Mouse (Mus musculus): ENCODE data around the gene Adprhl2. TPM values are rescaled to one million over a fixed set of nuclear protein-coding genes. Genes with fewer than 3 reads are reported as not detected.

Adprhl2 gene
- polyA plus RNA-seq, 1 experiment: 37.7 TPM

DNA sequence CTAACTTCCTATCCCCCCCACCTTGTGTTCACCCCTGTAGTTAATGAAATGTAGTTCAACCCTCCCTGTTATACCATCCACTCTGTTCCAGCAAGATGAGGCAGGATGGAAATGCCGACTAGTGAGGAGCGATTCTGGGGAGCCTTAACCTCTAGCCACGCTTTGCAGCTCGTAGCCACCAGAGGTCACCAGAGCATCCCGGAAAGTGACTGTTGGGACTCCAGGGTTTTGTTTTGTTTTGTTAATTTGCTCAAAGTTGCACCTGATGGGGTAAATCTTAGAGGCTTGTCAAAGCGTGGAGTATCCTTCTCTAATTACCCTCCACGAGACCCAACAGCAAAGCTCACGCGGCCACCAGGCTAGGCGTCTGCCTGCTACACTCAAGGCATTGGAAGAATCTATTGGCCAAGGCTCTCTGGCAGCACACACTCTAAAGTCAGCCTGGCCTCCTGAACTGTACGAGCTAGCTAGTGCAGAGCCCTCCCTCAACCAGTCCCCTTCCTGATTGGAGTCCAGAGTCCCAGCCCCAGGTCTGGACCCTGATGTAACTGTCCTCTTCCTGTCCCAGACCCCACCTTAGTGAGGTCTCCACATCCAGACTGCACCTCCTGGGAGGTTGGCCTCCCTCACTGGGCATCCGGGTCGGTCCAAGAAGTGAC is 43.5 kb downstream of the Adprhl2 start:
- H3K27ac ChIP-seq (ENCODE audit: insufficient read depth, low read length): no peak overlapping the region
- no peak overlapping the region for H3K4me3 ChIP-seq (ENCODE audit: insufficient read depth, low read length)
- H3K4me1 ChIP-seq (ENCODE audit: control insufficient read depth, insufficient read depth, low read length): no peaks in the 10 kb centered on the region
- TF ChIP-seq POLR2A (IDR thresholded peaks at IDR 0.05; ENCODE audit: extremely low read depth, insufficient read depth, low read length): no peak
- peak; percentile 74 for TF ChIP-seq CTCF (IDR thresholded peaks at IDR 0.05; ENCODE audit: extremely low read depth, insufficient read depth, low read length)

- TF ChIP-seq POLR2A (IDR thresholded peaks at IDR 0.05; ENCODE audit: extremely low read depth, insufficient read depth, low read length) (no peak), CTCF (IDR thresholded peaks at IDR 0.05; ENCODE audit: extremely low read depth, insufficient read depth, low read length) (no peak)
- Histone ChIP-seq H3K4me1 (ENCODE audit: control insufficient read depth, insufficient read depth, low read length) (no peaks in the 10 kb centered on the region), H3K27ac (ENCODE audit: insufficient read depth, low read length) (no peak overlapping the region), H3K4me3 (ENCODE audit: insufficient read depth, low read length) (no peak overlapping the region)
Measured at GRCm38 (mm10) chr4:126275681-126276131, 45.8 kb downstream of the Adprhl2 start.

DNA sequence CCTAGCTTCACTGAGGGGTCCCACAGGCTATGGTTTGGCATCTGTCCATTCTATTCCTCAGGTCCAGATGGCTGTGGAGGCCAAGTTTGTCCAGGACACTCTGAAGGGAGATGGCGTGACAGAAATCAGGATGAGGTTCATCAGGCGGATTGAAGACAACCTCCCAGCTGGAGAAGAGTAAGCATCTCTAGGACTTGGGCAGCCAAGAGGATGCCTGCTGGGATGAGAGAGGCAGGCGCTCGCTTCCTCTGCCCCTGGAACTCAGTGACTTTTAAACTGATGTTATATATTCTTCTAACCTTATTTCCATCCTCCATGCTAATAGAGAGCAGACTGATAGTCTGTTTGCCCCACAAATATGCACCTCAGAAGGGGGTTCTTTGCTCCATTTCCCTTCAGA is 46.4 kb downstream of the Adprhl2 start:
- TF ChIP-seq POLR2A (IDR thresholded peaks at IDR 0.05; ENCODE audit: extremely low read depth, insufficient read depth, low read length): no peak
- TF ChIP-seq CTCF (IDR thresholded peaks at IDR 0.05; ENCODE audit: extremely low read depth, insufficient read depth, low read length): no peak
- Histone ChIP-seq H3K27ac (ENCODE audit: insufficient read depth, low read length) (no peak overlapping the region), H3K4me3 (ENCODE audit: insufficient read depth, low read length) (no peak overlapping the region), H3K4me1 (ENCODE audit: control insufficient read depth, insufficient read depth, low read length) (no peaks in the 10 kb centered on the region)

- TF ChIP-seq CTCF (IDR thresholded peaks at IDR 0.05; ENCODE audit: extremely low read depth, insufficient read depth, low read length) (peak; percentile 46; the same call in 1 of the 2 replicates), POLR2A (IDR thresholded peaks at IDR 0.05; ENCODE audit: extremely low read depth, insufficient read depth, low read length) (no peak)
- peaks cover 1% of the 10 kb centered on the region; the same call in 1 of the 2 replicates for H3K4me1 ChIP-seq (ENCODE audit: control insufficient read depth, insufficient read depth, low read length)
- no peak overlapping the region for H3K4me3 ChIP-seq (ENCODE audit: insufficient read depth, low read length)
- H3K27ac ChIP-seq (ENCODE audit: insufficient read depth, low read length): no peak overlapping the region
Measured at GRCm38 (mm10) chr4:126273753-126274152, 47.8 kb downstream of the Adprhl2 start.

DNA sequence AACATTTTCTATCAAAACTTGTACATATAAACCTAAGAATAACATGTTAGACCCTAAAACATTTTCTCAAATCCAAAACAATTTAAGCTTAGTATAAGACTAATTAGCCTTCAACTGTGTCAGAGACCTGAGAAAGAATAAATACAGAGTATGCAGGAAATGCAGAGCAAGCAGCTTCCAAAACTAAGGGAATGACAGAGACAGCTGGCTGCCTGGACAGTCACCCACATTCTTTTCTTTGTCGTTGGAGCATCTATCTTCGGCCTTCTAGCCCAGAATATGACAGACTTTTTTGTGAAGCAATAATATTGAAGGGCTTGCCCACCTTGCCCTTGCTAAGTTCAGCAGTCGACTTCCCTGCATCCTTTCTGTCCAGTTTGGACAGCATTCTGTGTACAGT is 52.2 kb downstream of the Adprhl2 start:
- peaks cover 1% of the 10 kb centered on the region; the same call in 1 of the 2 replicates for H3K4me1 ChIP-seq (ENCODE audit: control insufficient read depth, insufficient read depth, low read length)
- TF ChIP-seq POLR2A (IDR thresholded peaks at IDR 0.05; ENCODE audit: extremely low read depth, insufficient read depth, low read length) (no peak), CTCF (IDR thresholded peaks at IDR 0.05; ENCODE audit: extremely low read depth, insufficient read depth, low read length) (no peak)
- no peak overlapping the region for H3K4me3 ChIP-seq (ENCODE audit: insufficient read depth, low read length)
- no peak overlapping the region for H3K27ac ChIP-seq (ENCODE audit: insufficient read depth, low read length)

Other genes starting within 250 kb of the Adprhl2 start
- gene Lsm10, start 225.1 kb downstream of the Adprhl2 start, polyA plus RNA-seq (2012; rRNA removed): 25.5 TPM in 2 replicates
- gene Stk40, start 217.7 kb downstream of the Adprhl2 start, polyA plus RNA-seq (2012; rRNA removed): 15.9 and 17.5 TPM in 2 replicates
- 7.6 and 7.9 TPM in 2 replicates for gene Eva1b, start 174.0 kb downstream of the Adprhl2 start, polyA plus RNA-seq (2012; rRNA removed)
- 1.0 and 1.1 TPM in 2 replicates for gene Sh3d21, start 158.2 kb downstream of the Adprhl2 start, polyA plus RNA-seq (2012; rRNA removed)
- 86.1 and 98.1 TPM in 2 replicates for gene Thrap3, start 118.9 kb downstream of the Adprhl2 start, polyA plus RNA-seq (2012; rRNA removed)
- 206 and 215 TPM in 2 replicates for gene Map7d1, start 65.4 kb downstream of the Adprhl2 start, polyA plus RNA-seq (2012; rRNA removed)
- 111 and 117 TPM in 2 replicates for gene Trappc3, start 59.4 kb downstream of the Adprhl2 start, polyA plus RNA-seq (2012; rRNA removed)
- gene Col8a2, start 34.9 kb downstream of the Adprhl2 start, polyA plus RNA-seq (2012; rRNA removed): 0.36 and 0.52 TPM in 2 replicates
- gene Tekt2, start 4.0 kb upstream of the Adprhl2 start, polyA plus RNA-seq (2012; rRNA removed): 3.8 and 5.7 TPM in 2 replicates
- gene Ago3, start 107.9 kb upstream of the Adprhl2 start, polyA plus RNA-seq (2012; rRNA removed): 11.3 and 11.4 TPM in 2 replicates
- 28.0 and 31.8 TPM in 2 replicates for gene Ago1, start 146.9 kb upstream of the Adprhl2 start, polyA plus RNA-seq (2012; rRNA removed)
- gene Ago4, start 211.8 kb upstream of the Adprhl2 start, polyA plus RNA-seq (2012; rRNA removed): 5.6 and 6.5 TPM in 2 replicates
- gene Clspn, start 235.2 kb upstream of the Adprhl2 start, polyA plus RNA-seq (2012; rRNA removed): 0.62 and 0.77 TPM in 2 replicates